Mouse (Mus musculus): ENCODE measurements around the gene Rasgrf1.

DNA sequence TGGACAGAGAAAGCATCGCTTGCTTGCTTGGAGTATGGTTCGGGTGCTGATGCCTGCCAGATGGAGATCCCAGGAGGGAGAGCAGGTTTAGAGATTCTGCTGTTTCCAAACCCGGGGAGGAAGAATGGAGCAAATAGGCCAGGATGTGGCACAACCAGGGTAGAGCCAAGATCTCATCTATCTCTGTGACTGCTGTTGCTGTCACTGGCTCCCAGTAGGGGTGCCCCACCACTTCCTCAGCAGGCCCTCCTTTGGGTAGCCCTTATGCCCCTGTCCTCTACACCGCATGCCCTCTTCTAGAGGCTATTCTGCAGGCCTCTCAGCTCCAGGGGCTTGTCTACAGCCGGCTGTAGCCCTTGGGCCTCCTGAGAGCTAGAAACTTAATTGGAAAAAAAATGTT is 166.4 kb downstream of the Rasgrf1 start:
- no peak for TF ChIP-seq CTCF (IDR thresholded peaks at IDR 0.05; ENCODE audit: extremely low read depth, insufficient read depth, low read length)
- TF ChIP-seq POLR2A (IDR thresholded peaks at IDR 0.05; ENCODE audit: extremely low read depth, insufficient read depth, low read length) = no peak

Measured in cortical plate, adult 2 months (tissue).